Mouse (Mus musculus) small intestine, adult 10 weeks (tissue): ENCODE data around the gene Zfp366. TPM values are rescaled to one million over a fixed set of nuclear protein-coding genes. Genes with fewer than 3 reads are reported as not detected.

Experiments
- polyA plus RNA-seq: library from polyadenylated mRNA; stranded (reverse); fragments of 350-450 nt; fragmentation: Illumina TruSeq; extraction: RNeasy Lipid Tissue Mini Kit (QIAGEN cat#74804); gene quantifications from one replicate; pipeline ENCODE4 v1.2.3, GENCODE M21; 2014; ENCODE audit warnings: low replicate concordance

Gene Zfp366
- 2.0 TPM for polyA plus RNA-seq

GRCm38 (mm10) chr13:99184155-99184886 lies at the start of gene Zfp366:
Gene Zfp366 (plus strand): TSS chr13:99184823.

Other genes with a start within 250 kb of the Zfp366 start
- gene 1700024P04Rik, start 200.3 kb upstream of the Zfp366 start, polyA plus RNA-seq = not detected
- gene Ptcd2, start 159.9 kb downstream of the Zfp366 start, polyA plus RNA-seq = 60.3 TPM
- gene Mrps27, start 160.0 kb downstream of the Zfp366 start, polyA plus RNA-seq = 41.6 TPM